Mouse (Mus musculus) natural killer cell, adult 2 months (primary cell): ENCODE results near the gene Zbtb46.

Source experiments
- DNase-seq, 2 experiments: peaks; one replicate each; pipeline ENCODE4 v3.0.0; 2022; ENCODE audit warnings: low spot score in 2 of 2

Zbtb46 gene

GRCm38 (mm10) chr2:181403722-181404121, 55.5 kb downstream of the Zbtb46 start:
- DNase-seq, result no peak

- DNase-seq, result no peak
Measured at GRCm38 (mm10) chr2:181401497-181401896, 57.7 kb downstream of the Zbtb46 start.

GRCm38 (mm10) chr2:181397207-181397761, 61.9 kb downstream of the Zbtb46 start:
- DNase-seq, result no peak

- no peak for DNase-seq
Measured at GRCm38 (mm10) chr2:181394086-181394485, 65.1 kb downstream of the Zbtb46 start.

- DNase-seq, result peak; percentile 69 to 79
Measured at GRCm38 (mm10) chr2:181392600-181393213, 66.5 kb downstream of the Zbtb46 start.

GRCm38 (mm10) chr2:181391541-181391940, 67.7 kb downstream of the Zbtb46 start:
- no peak for DNase-seq

- no peak for DNase-seq
Measured at GRCm38 (mm10) chr2:181391022-181391421, 68.2 kb downstream of the Zbtb46 start.

- no peak for DNase-seq
Measured at GRCm38 (mm10) chr2:181390136-181390870, 68.9 kb downstream of the Zbtb46 start.

- DNase-seq, result no peak
Measured at GRCm38 (mm10) chr2:181386663-181387210, 72.5 kb downstream of the Zbtb46 start.

GRCm38 (mm10) chr2:181385885-181386284, 73.3 kb downstream of the Zbtb46 start:
- DNase-seq, result no peak

- DNase-seq, result no peak
Measured at GRCm38 (mm10) chr2:181384919-181385391, 74.3 kb downstream of the Zbtb46 start.

GRCm38 (mm10) chr2:181384463-181384862, 74.8 kb downstream of the Zbtb46 start:
- no peak for DNase-seq

GRCm38 (mm10) chr2:181381631-181382306, 77.5 kb downstream of the Zbtb46 start:
- peak; percentile 46 to 70 for DNase-seq

GRCm38 (mm10) chr2:181381107-181381506, 78.1 kb downstream of the Zbtb46 start:
- DNase-seq, result peak; percentile 67 to 79

- no peak for DNase-seq
Measured at GRCm38 (mm10) chr2:181380251-181380650, 79.0 kb downstream of the Zbtb46 start.

- DNase-seq, result no peak
Measured at GRCm38 (mm10) chr2:181379778-181380177, 79.4 kb downstream of the Zbtb46 start, which contains the start of gene Lime1. Lime1 (plus strand) TSS chr2:181380078.

- DNase-seq, result no peak
Measured at GRCm38 (mm10) chr2:181378701-181379100, 80.5 kb downstream of the Zbtb46 start.

GRCm38 (mm10) chr2:181377230-181377629, 82.0 kb downstream of the Zbtb46 start:
- peak; percentile 16 to 30 for DNase-seq

GRCm38 (mm10) chr2:181375787-181376186, 83.4 kb downstream of the Zbtb46 start:
- DNase-seq, result peak in 1 of 2 experiments; percentile 30

GRCm38 (mm10) chr2:181370001-181370400, 89.2 kb downstream of the Zbtb46 start:
- no peak for DNase-seq

GRCm38 (mm10) chr2:181365655-181366075, 93.6 kb downstream of the Zbtb46 start:
- no peak for DNase-seq
